In the genomic region with DNA sequence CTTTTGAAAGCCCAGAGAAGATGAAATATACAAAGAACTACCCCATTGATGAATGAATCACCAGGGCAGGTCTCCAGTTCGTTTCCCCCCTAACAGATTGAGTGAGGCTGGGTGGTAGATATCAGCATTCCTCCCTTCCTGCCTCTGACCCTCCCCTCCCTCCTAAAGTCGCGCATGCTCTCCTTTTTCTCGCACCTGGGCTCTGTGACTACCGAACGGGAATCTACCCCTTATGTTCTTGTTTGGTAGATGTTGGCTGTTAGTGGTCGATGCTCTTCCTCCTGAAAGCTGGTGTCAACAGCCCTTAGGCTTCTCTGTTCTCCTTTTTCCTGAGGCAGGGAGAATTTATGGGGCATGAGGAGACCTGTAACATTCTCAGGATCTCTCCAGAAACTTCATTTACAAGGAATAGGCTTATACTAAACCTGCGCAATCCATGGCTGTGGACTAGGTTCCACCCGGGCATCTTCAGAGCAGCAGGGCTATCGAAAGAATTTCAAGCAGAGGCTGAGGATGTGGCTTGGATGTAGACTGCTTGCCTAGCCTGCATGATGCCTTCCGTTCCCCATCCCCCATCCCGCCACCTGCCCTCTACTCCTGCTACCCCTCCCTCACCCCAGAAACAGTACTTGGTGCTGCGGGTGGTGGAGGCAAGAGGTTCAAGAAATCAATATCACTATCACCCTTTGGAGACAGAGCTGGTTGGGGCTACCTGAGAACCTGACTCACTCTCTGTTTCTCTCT, we compare ENCODE assay signal across 8 mouse cellular contexts. TPM values are rescaled to one million over a fixed set of nuclear protein-coding genes. Genes with fewer than 3 reads are reported as not detected.
A peak's percentile ranks its signal among the peaks of the same experiment; 100 is the strongest.
DNase-seq lines count a peak whose midpoint lies in the region; ATAC-seq lines count a peak whose summit lies in the region.

No protein-coding gene starts in this region.

- no peak overlapping the region for H3K9ac ChIP-seq in heart, embryonic 15.5 days
- H3K9ac ChIP-seq in midbrain, embryonic 16.5 days (ENCODE audit: low read depth, low read length), result peak overlapping the region; percentile 46; the same call in 1 of the 2 replicates

- DNase-seq in heart, postnatal 25 days (ENCODE audit: low spot score), result no peak
- DNase-seq in forebrain, embryonic 10.5 days (ENCODE audit: extremely low spot score, low spot score), result no peak
- no peak for DNase-seq in frontal cortex, postnatal 25 days (ENCODE audit: low spot score in 2 of 2)
- no peak for DNase-seq in adrenal gland, adult 18-20 months (ENCODE audit: low spot score in 2 of 2)
- DNase-seq in cerebellum, adult 8-10 months, result no peak

- H3K36me3 ChIP-seq in heart, embryonic 15.5 days, result no peaks in the 10 kb centered on the region
- H3K36me3 ChIP-seq in forebrain, embryonic 10.5 days (replicated peaks), result no peaks in the 10 kb centered on the region
- no peaks in the 10 kb centered on the region for H3K36me3 ChIP-seq in midbrain, embryonic 16.5 days (ENCODE audit: control insufficient read depth, insufficient read depth, low read length)

- no peaks in the 10 kb centered on the region; the same call in 1 of the 2 replicates for H3K27me3 ChIP-seq in heart, embryonic 15.5 days
- H3K27me3 ChIP-seq in forebrain, embryonic 10.5 days (ENCODE audit: poor library complexity, severe bottlenecking), result peaks cover 15% of the 10 kb centered on the region
- H3K27me3 ChIP-seq in midbrain, embryonic 16.5 days (ENCODE audit: control insufficient read depth, insufficient read depth, low read depth, low read length), result no peaks in the 10 kb centered on the region

- H3K4me3 ChIP-seq in heart, embryonic 15.5 days, result no peak overlapping the region
- H3K4me3 ChIP-seq in forebrain, embryonic 10.5 days, result peak overlapping the region; percentile 35; the same call in 1 of the 2 replicates
- H3K4me3 ChIP-seq in midbrain, embryonic 16.5 days (ENCODE audit: low read depth, low read length), result peak overlapping the region; percentile 14; the same call in 1 of the 2 replicates

- H3K4me1 ChIP-seq in heart, embryonic 15.5 days (replicated peaks), result peaks cover 39% of the 10 kb centered on the region
- peaks cover 14% of the 10 kb centered on the region for H3K4me1 ChIP-seq in forebrain, embryonic 10.5 days
- H3K4me1 ChIP-seq in midbrain, embryonic 16.5 days (ENCODE audit: control insufficient read depth, insufficient read depth, low read length), result peaks cover 7% of the 10 kb centered on the region; the same call in 1 of the 2 replicates

- 18% methylated on average over 13 of the region's 13 CpGs for WGBS in heart, embryonic 15.5 days
- 33% methylated on average over 13 of the region's 13 CpGs for WGBS in forebrain, embryonic 10.5 days
- 36% methylated on average over 13 of the region's 13 CpGs for WGBS in midbrain, embryonic 16.5 days

- ATAC-seq in heart, embryonic 15.5 days (replicated peaks; ENCODE audit: insufficient number of reproducible peaks, insufficient read depth, low FRiP score, low read depth), result no peak
- ATAC-seq in CD4-positive, CD25-positive, alpha-beta regulatory T cell, adult 4 months, result peak; percentile 75
- peak; percentile 52 for ATAC-seq in midbrain, embryonic 16.5 days

- peak overlapping the region; percentile 2; the same call in 1 of the 2 replicates for H3K4me2 ChIP-seq in heart, embryonic 15.5 days
- H3K4me2 ChIP-seq in midbrain, embryonic 16.5 days (ENCODE audit: low read length), result peak overlapping the region; percentile 61

- intact Hi-C loops in heart, postnatal 25 days (cut with DNase I), result no loop called here

- no peaks in the 10 kb centered on the region for H3K9me3 ChIP-seq in heart, embryonic 15.5 days (replicated peaks)
- H3K9me3 ChIP-seq in forebrain, embryonic 10.5 days, result 0 out of 2 replicates have a peak, but pooled peaks cover 2% of the 10 kb centered on the region
- no peaks in the 10 kb centered on the region for H3K9me3 ChIP-seq in midbrain, embryonic 16.5 days (replicated peaks; ENCODE audit: control insufficient read depth, low read length, poor library complexity, severe bottlenecking)

- H3K27ac ChIP-seq in heart, embryonic 15.5 days, result peak overlapping the region; percentile 31; the same call in 1 of the 2 replicates
- H3K27ac ChIP-seq in forebrain, embryonic 10.5 days, result no peak overlapping the region
- H3K27ac ChIP-seq in midbrain, embryonic 16.5 days (ENCODE audit: low read length), result peak overlapping the region; percentile 31

RNA-seq across cellular contexts. Expression of a gene that starts 11.3 kb away (rescaled TPM):
- polyA plus RNA-seq in heart, embryonic 15.5 days (2015; fragmentation: Nextera tagmentation; extraction: Ambion mirVana), result 15.2 and 16.1 TPM in 2 replicates
- 10 to 100 TPM; 19.3 to 20.1 TPM for total RNA-seq in heart, postnatal 25 days (2021)
- polyA plus RNA-seq in CD4-positive, CD25-positive, alpha-beta regulatory T cell, adult 4 months (2017; shearing (Covaris generic)), result 10 to 100 TPM; 22.2 to 24.7 TPM
- polyA plus RNA-seq in forebrain, embryonic 10.5 days (2016; fragmentation: Nextera tagmentation; extraction: Ambion mirVana), result 4.7 and 4.8 TPM in 2 replicates
- 9.3 and 11.5 TPM in 2 replicates for polyA plus RNA-seq in midbrain, embryonic 16.5 days (2015; fragmentation: Nextera tagmentation; extraction: Ambion mirVana)
- total RNA-seq in adrenal gland, adult 18-20 months (2021), result 10 to 100 TPM; 20.8 to 32.4 TPM

RNA-seq across cellular contexts. Expression of a gene that starts 18.3 kb away (rescaled TPM):
- 1.5 and 1.7 TPM in 2 replicates for polyA plus RNA-seq in heart, embryonic 15.5 days (2015; fragmentation: Nextera tagmentation; extraction: Ambion mirVana)
- 1 to 10 TPM; 1.8 to 2.8 TPM for total RNA-seq in heart, postnatal 25 days (2021)
- 10 to 100 TPM; 11.1 to 17.6 TPM for polyA plus RNA-seq in CD4-positive, CD25-positive, alpha-beta regulatory T cell, adult 4 months (2017; shearing (Covaris generic))
- polyA plus RNA-seq in forebrain, embryonic 10.5 days (2016; fragmentation: Nextera tagmentation; extraction: Ambion mirVana), result 0.11 TPM in 1 of 2 replicates, not detected in the other
- polyA plus RNA-seq in midbrain, embryonic 16.5 days (2015; fragmentation: Nextera tagmentation; extraction: Ambion mirVana), result not detected in 2 replicates
- total RNA-seq in adrenal gland, adult 18-20 months (2021), result not detected

RNA-seq across cellular contexts. Expression of a gene that starts 32.9 kb away (rescaled TPM):
- polyA plus RNA-seq in heart, embryonic 15.5 days (2015; fragmentation: Nextera tagmentation; extraction: Ambion mirVana), result not detected in 2 replicates
- total RNA-seq in heart, postnatal 25 days (2021), result not detected
- not detected for polyA plus RNA-seq in CD4-positive, CD25-positive, alpha-beta regulatory T cell, adult 4 months (2017; shearing (Covaris generic))
- polyA plus RNA-seq in forebrain, embryonic 10.5 days (2016; fragmentation: Nextera tagmentation; extraction: Ambion mirVana), result not detected in 2 replicates
- not detected in 2 replicates for polyA plus RNA-seq in midbrain, embryonic 16.5 days (2015; fragmentation: Nextera tagmentation; extraction: Ambion mirVana)
- total RNA-seq in adrenal gland, adult 18-20 months (2021), result not detected

RNA-seq across cellular contexts. Expression of a gene that starts 44.5 kb away (rescaled TPM):
- polyA plus RNA-seq in heart, embryonic 15.5 days (2015; fragmentation: Nextera tagmentation; extraction: Ambion mirVana), result not detected in 2 replicates
- total RNA-seq in heart, postnatal 25 days (2021), result not detected
- not detected for polyA plus RNA-seq in CD4-positive, CD25-positive, alpha-beta regulatory T cell, adult 4 months (2017; shearing (Covaris generic))
- not detected in 2 replicates for polyA plus RNA-seq in forebrain, embryonic 10.5 days (2016; fragmentation: Nextera tagmentation; extraction: Ambion mirVana)
- not detected in 2 replicates for polyA plus RNA-seq in midbrain, embryonic 16.5 days (2015; fragmentation: Nextera tagmentation; extraction: Ambion mirVana)
- not detected for total RNA-seq in adrenal gland, adult 18-20 months (2021)

RNA-seq across cellular contexts. Expression of a gene that starts 59.0 kb away (rescaled TPM):
- not detected in 2 replicates for polyA plus RNA-seq in heart, embryonic 15.5 days (2015; fragmentation: Nextera tagmentation; extraction: Ambion mirVana)
- total RNA-seq in heart, postnatal 25 days (2021), result not detected
- polyA plus RNA-seq in CD4-positive, CD25-positive, alpha-beta regulatory T cell, adult 4 months (2017; shearing (Covaris generic)), result not detected
- not detected in 2 replicates for polyA plus RNA-seq in forebrain, embryonic 10.5 days (2016; fragmentation: Nextera tagmentation; extraction: Ambion mirVana)
- not detected in 2 replicates for polyA plus RNA-seq in midbrain, embryonic 16.5 days (2015; fragmentation: Nextera tagmentation; extraction: Ambion mirVana)
- total RNA-seq in adrenal gland, adult 18-20 months (2021), result not detected
